Mouse (Mus musculus) fat pad, adult 2 months (tissue): ENCODE measurements around the gene Lin54.
A peak's percentile ranks its signal among the peaks of the same experiment; 100 is the strongest.

Experiments used
- DNase-seq: peaks from one replicate; pipeline ENCODE4 v3.0.0-alpha.2; 2011; ENCODE audit warnings: low read depth, low spot score; ENCODE audit errors: extremely low read depth

Gene Lin54

GRCm38 (mm10) chr5:100500458-100500961 is at the start of gene Lin54:
Gene Lin54, minus strand, starts transcription at chr5:100500639.
- DNase-seq, result no peak

- DNase-seq, result no peak
These were observed 49.7 kb upstream of the Lin54 start for GRCm38 (mm10) chr5:100550151-100550550.

- no peak for DNase-seq
These were observed 48.9 kb upstream of the Lin54 start for GRCm38 (mm10) chr5:100549311-100549710.

GRCm38 (mm10) chr5:100548236-100548635 is 47.8 kb upstream of the Lin54 start:
- DNase-seq, result no peak

- DNase-seq, result no peak
These were observed 46.0 kb upstream of the Lin54 start for GRCm38 (mm10) chr5:100546294-100547080.

- DNase-seq, result no peak
These were observed 36.2 kb upstream of the Lin54 start for GRCm38 (mm10) chr5:100536638-100537037.

GRCm38 (mm10) chr5:100535826-100536225 is 35.4 kb upstream of the Lin54 start:
- DNase-seq, result no peak

- no peak for DNase-seq
These were observed 25.7 kb upstream of the Lin54 start for GRCm38 (mm10) chr5:100526164-100526563.

GRCm38 (mm10) chr5:100525620-100526019 is 25.2 kb upstream of the Lin54 start:
- no peak for DNase-seq

GRCm38 (mm10) chr5:100524921-100525320 is 24.5 kb upstream of the Lin54 start:
- DNase-seq, result no peak

GRCm38 (mm10) chr5:100523331-100523730 is 22.9 kb upstream of the Lin54 start:
- no peak for DNase-seq

GRCm38 (mm10) chr5:100520223-100520622 is 19.8 kb upstream of the Lin54 start:
- DNase-seq, result no peak

- no peak for DNase-seq
These were observed 18.6 kb upstream of the Lin54 start for GRCm38 (mm10) chr5:100519027-100519411.

GRCm38 (mm10) chr5:100518049-100519026 is 17.9 kb upstream of the Lin54 start, which contains the start of gene Cops4:
Gene Cops4, plus strand, starts transcription at chr5:100518309.
- peak; percentile 93 for DNase-seq

GRCm38 (mm10) chr5:100512576-100512975 is 12.1 kb upstream of the Lin54 start:
- DNase-seq, result no peak

- DNase-seq, result no peak
These were observed 8.8 kb upstream of the Lin54 start for GRCm38 (mm10) chr5:100509247-100509646.

GRCm38 (mm10) chr5:100501267-100501666 is 828 bp upstream of the Lin54 start:
- no peak for DNase-seq

GRCm38 (mm10) chr5:100499831-100500304 is 571 bp downstream of the Lin54 start:
- DNase-seq, result no peak

- DNase-seq, result no peak
These were observed 1.2 kb downstream of the Lin54 start for GRCm38 (mm10) chr5:100499243-100499642.

- DNase-seq, result no peak
These were observed 1.8 kb downstream of the Lin54 start for GRCm38 (mm10) chr5:100498436-100499180.

GRCm38 (mm10) chr5:100491704-100492103 is 8.7 kb downstream of the Lin54 start:
- no peak for DNase-seq
